Mouse (Mus musculus) brain, adult 10 weeks (tissue): Measurements from ENCODE around the gene Ntng1. TPM values are rescaled to one million over a fixed set of nuclear protein-coding genes. Genes with fewer than 3 reads are reported as not detected.

Source experiments
- polyA plus RNA-seq: library from polyadenylated mRNA; stranded (reverse); fragments of 350-450 nt; fragmentation: Illumina TruSeq; extraction: RNeasy Lipid Tissue Mini Kit (QIAGEN cat#74804); gene quantifications from one replicate; pipeline ENCODE4 v1.2.3, GENCODE M21; 2015; ENCODE audit warnings: low read depth, low replicate concordance

Ntng1 gene
- polyA plus RNA-seq: 35.0 TPM

GRCm38 (mm10) chr3:110143206-110144061, at the start of gene Ntng1:
Gene Ntng1, minus strand, starts transcription at chr3:110144011.

Other genes starting within 250 kb of the Ntng1 start
- gene Prmt6, start 107.0 kb upstream of the Ntng1 start, polyA plus RNA-seq: 12.1 TPM